22 mouse cellular contexts compared by ENCODE assay signal in genomic region chr3:41510750-41511149, GRCm38 (mm10).
"Had no signal": no experiment of that assay in that cellular context is flagged by ENCODE, and none has a peak within 500 bp of the region (broad histone marks: within the 10 kb centered on the region; RNA-seq: fewer than 3 reads in every experiment).

No protein-coding gene starts in this region.

- H3K4me2 ChIP-seq: heart, embryonic 12.5 days; hindbrain, embryonic 12.5 days; hindbrain, embryonic 14.5 days; limb, embryonic 13.5 days; limb, embryonic 15.5 days; liver, embryonic 12.5 days had no signal

- ATAC-seq: hindbrain, embryonic 16.5 days; intestine, embryonic 16.5 days; liver, embryonic 12.5 days had no signal

- H3K4me3 ChIP-seq: heart, embryonic 10.5 days; heart, embryonic 12.5 days; hindbrain, embryonic 10.5 days; hindbrain, embryonic 12.5 days; limb, embryonic 13.5 days; limb, embryonic 15.5 days; liver, embryonic 12.5 days had no signal

- H3K36me3 ChIP-seq: heart, embryonic 10.5 days; heart, embryonic 12.5 days; hindbrain, embryonic 10.5 days; hindbrain, embryonic 12.5 days; limb, embryonic 13.5 days; limb, embryonic 15.5 days; liver, embryonic 12.5 days had no signal

- H3K27me3 ChIP-seq: heart, embryonic 12.5 days; hindbrain, embryonic 12.5 days; limb, embryonic 13.5 days; limb, embryonic 15.5 days; liver, embryonic 12.5 days had no signal

- H3K4me1 ChIP-seq: heart, embryonic 10.5 days; hindbrain, embryonic 12.5 days; liver, embryonic 12.5 days had no signal

- H3K9ac ChIP-seq: heart, embryonic 12.5 days; hindbrain, embryonic 12.5 days; hindbrain, embryonic 14.5 days; limb, embryonic 13.5 days; limb, embryonic 15.5 days; liver, embryonic 12.5 days; liver, embryonic 14.5 days had no signal

- H3K9me3 ChIP-seq: heart, embryonic 10.5 days; hindbrain, embryonic 10.5 days; hindbrain, embryonic 12.5 days; limb, embryonic 13.5 days; limb, embryonic 15.5 days; liver, embryonic 12.5 days had no signal

- H3K27ac ChIP-seq: heart, embryonic 10.5 days; hindbrain, embryonic 10.5 days; hindbrain, embryonic 12.5 days; hindbrain, embryonic 14.5 days; kidney, postnatal 0 days; limb, embryonic 13.5 days; limb, embryonic 15.5 days; liver, embryonic 12.5 days; liver, embryonic 14.5 days had no signal

- DNase-seq: gastrocnemius, postnatal 10 days; gastrocnemius, postnatal 25 days; heart, postnatal 4 days; kidney, adult 11 months; kidney, adult 2 months; kidney, postnatal 14 days; kidney, postnatal 36 days; layer of hippocampus, adult 9-11 months; layer of hippocampus, postnatal 36 days; left cerebral cortex, postnatal 4 days had no signal
